Mouse (Mus musculus): ENCODE measurements at regions not wholly inside any gene's neighbourhood (a gene's known extent, or its start where the extent isn't known, plus 50 kb on each side); places are given as distances from the start of the nearest gene placed in this dataset.

- no peak overlapping the region for H3K27ac ChIP-seq (replicated peaks in 1 of 2; ENCODE audit: control insufficient read depth in 1 of 2, insufficient read depth in 1 of 2, low read depth in 2 of 2, low read length in 2 of 2)
- no peak overlapping the region for H3K4me2 ChIP-seq (ENCODE audit: low read length)
- no peaks in the 10 kb centered on the region for H3K9me3 ChIP-seq (ENCODE audit: control insufficient read depth, low read length)
- H3K4me1 ChIP-seq (ENCODE audit: control insufficient read depth in 2 of 2, insufficient read depth in 2 of 2, low read length in 2 of 2), result no peaks in the 10 kb centered on the region
- H3K27me3 ChIP-seq (ENCODE audit: control insufficient read depth, insufficient read depth, low read length), result no peaks in the 10 kb centered on the region
- H3K9ac ChIP-seq (ENCODE audit: low read length), result no peak overlapping the region
- H3K4me3 ChIP-seq (ENCODE audit: control insufficient read depth in 1 of 2, insufficient read depth in 1 of 2, low read depth in 1 of 2, low read length in 2 of 2), result no peak overlapping the region
- WGBS, result 15% methylated on average over 3 of the region's 3 CpGs
- ATAC-seq (ENCODE audit: insufficient number of reproducible peaks, insufficient read depth, low FRiP score, low read depth), result no peak
- H3K36me3 ChIP-seq (ENCODE audit: control insufficient read depth, insufficient read depth, low read length), result no peaks in the 10 kb centered on the region
Observed at GRCm38 (mm10) chr7:37298888-37299287, 474.6 kb downstream of the Zfp536 start.

GRCm38 (mm10) chr7:37305463-37305862, 468.0 kb downstream of the Zfp536 start:
- H3K36me3 ChIP-seq (ENCODE audit: control insufficient read depth, insufficient read depth, low read length), result no peaks in the 10 kb centered on the region

GRCm38 (mm10) chr7:37307191-37307590, 466.2 kb downstream of the Zfp536 start:
- peaks cover 0 to 2% of the 10 kb centered on the region in 2 experiments; a peak in 3 of 4 replicates for H3K4me1 ChIP-seq (ENCODE audit: control insufficient read depth in 2 of 2, insufficient read depth in 2 of 2, low read length in 2 of 2)
- no peaks in the 10 kb centered on the region for H3K27me3 ChIP-seq (ENCODE audit: control insufficient read depth, insufficient read depth, low read length)
- H3K4me3 ChIP-seq (ENCODE audit: control insufficient read depth in 1 of 2, insufficient read depth in 1 of 2, low read depth in 1 of 2, low read length in 2 of 2), result no peak overlapping the region
- H3K9ac ChIP-seq (ENCODE audit: low read length), result no peak overlapping the region
- ATAC-seq (ENCODE audit: insufficient number of reproducible peaks, insufficient read depth, low FRiP score, low read depth), result no peak
- H3K9me3 ChIP-seq (ENCODE audit: control insufficient read depth, low read length), result no peaks in the 10 kb centered on the region
- H3K27ac ChIP-seq (replicated peaks in 1 of 2; ENCODE audit: control insufficient read depth in 1 of 2, insufficient read depth in 1 of 2, low read depth in 2 of 2, low read length in 2 of 2), result no peak overlapping the region
- WGBS, result 79% methylated on average over 4 of the region's 4 CpGs
- no peaks in the 10 kb centered on the region for H3K36me3 ChIP-seq (ENCODE audit: control insufficient read depth, insufficient read depth, low read length)
- H3K4me2 ChIP-seq (ENCODE audit: low read length), result no peak overlapping the region

More at GRCm38 (mm10) chr7:37305463-37305862, 468.0 kb downstream of the Zfp536 start:
- Histone ChIP-seq H3K4me2 (ENCODE audit: low read length) (peak overlapping the region; percentile 31; the same call in 1 of the 2 replicates), H3K27me3 (ENCODE audit: control insufficient read depth, insufficient read depth, low read length) (no peaks in the 10 kb centered on the region), H3K9ac (ENCODE audit: low read length) (no peak overlapping the region), H3K4me1 (ENCODE audit: control insufficient read depth in 2 of 2, insufficient read depth in 2 of 2, low read length in 2 of 2) (peaks cover 0 to 2% of the 10 kb centered on the region in 2 experiments; a peak in 3 of 4 replicates), H3K27ac (replicated peaks in 1 of 2; ENCODE audit: control insufficient read depth in 1 of 2, insufficient read depth in 1 of 2, low read depth in 2 of 2, low read length in 2 of 2) (0 out of 4 replicates have a peak overlapping the region, but pooled peaks of 1 of the 2 experiments have one; percentile 16), H3K9me3 (ENCODE audit: control insufficient read depth, low read length) (no peaks in the 10 kb centered on the region), H3K4me3 (ENCODE audit: control insufficient read depth in 1 of 2, insufficient read depth in 1 of 2, low read depth in 1 of 2, low read length in 2 of 2) (no peak overlapping the region)
- 34% methylated on average over 9 of the region's 9 CpGs for WGBS
- ATAC-seq (ENCODE audit: insufficient number of reproducible peaks, insufficient read depth, low FRiP score, low read depth), result no peak

- no peak overlapping the region for H3K4me2 ChIP-seq (ENCODE audit: low read length)
- peaks cover 0 to 6% of the 10 kb centered on the region in 2 experiments; a peak in 2 of 4 replicates for H3K4me1 ChIP-seq (ENCODE audit: control insufficient read depth in 2 of 2, insufficient read depth in 2 of 2, low read length in 2 of 2)
- H3K9me3 ChIP-seq (ENCODE audit: control insufficient read depth, low read length), result no peaks in the 10 kb centered on the region
- no peaks in the 10 kb centered on the region for H3K36me3 ChIP-seq (ENCODE audit: control insufficient read depth, insufficient read depth, low read length)
- no peaks in the 10 kb centered on the region for H3K27me3 ChIP-seq (ENCODE audit: control insufficient read depth, insufficient read depth, low read length)
- no peak overlapping the region for H3K4me3 ChIP-seq (ENCODE audit: control insufficient read depth in 1 of 2, insufficient read depth in 1 of 2, low read depth in 1 of 2, low read length in 2 of 2)
- no peak overlapping the region for H3K27ac ChIP-seq (replicated peaks in 1 of 2; ENCODE audit: control insufficient read depth in 1 of 2, insufficient read depth in 1 of 2, low read depth in 2 of 2, low read length in 2 of 2)
- no peak for ATAC-seq (ENCODE audit: insufficient number of reproducible peaks, insufficient read depth, low FRiP score, low read depth)
- no peak overlapping the region for H3K9ac ChIP-seq (ENCODE audit: low read length)
- WGBS, result 93% methylated on average over 7 of the region's 7 CpGs
Observed at GRCm38 (mm10) chr7:37324653-37325052, 448.8 kb downstream of the Zfp536 start.

GRCm38 (mm10) chr7:37333451-37333850, 440.0 kb downstream of the Zfp536 start:
- no peaks in the 10 kb centered on the region for H3K36me3 ChIP-seq (ENCODE audit: control insufficient read depth, insufficient read depth, low read length)
- H3K4me2 ChIP-seq (ENCODE audit: low read length), result no peak overlapping the region
- H3K4me1 ChIP-seq (ENCODE audit: control insufficient read depth in 2 of 2, insufficient read depth in 2 of 2, low read length in 2 of 2), result peaks cover 0 to 12% of the 10 kb centered on the region in 2 experiments; a peak in 1 of 4 replicates
- H3K4me3 ChIP-seq (ENCODE audit: control insufficient read depth in 1 of 2, insufficient read depth in 1 of 2, low read depth in 1 of 2, low read length in 2 of 2), result no peak overlapping the region
- H3K27me3 ChIP-seq (ENCODE audit: control insufficient read depth, insufficient read depth, low read length), result peaks cover 11% of the 10 kb centered on the region
- 81% methylated on average over 9 of the region's 16 CpGs for WGBS
- H3K9ac ChIP-seq (ENCODE audit: low read length), result no peak overlapping the region
- ATAC-seq (ENCODE audit: insufficient number of reproducible peaks, insufficient read depth, low FRiP score, low read depth), result no peak
- H3K9me3 ChIP-seq (ENCODE audit: control insufficient read depth, low read length), result no peaks in the 10 kb centered on the region
- H3K27ac ChIP-seq (replicated peaks in 1 of 2; ENCODE audit: control insufficient read depth in 1 of 2, insufficient read depth in 1 of 2, low read depth in 2 of 2, low read length in 2 of 2), result no peak overlapping the region

GRCm38 (mm10) chr7:37335212-37335611, 438.2 kb downstream of the Zfp536 start:
- Histone ChIP-seq H3K4me3 (ENCODE audit: control insufficient read depth in 1 of 2, insufficient read depth in 1 of 2, low read depth in 1 of 2, low read length in 2 of 2) (no peak overlapping the region), H3K36me3 (ENCODE audit: control insufficient read depth, insufficient read depth, low read length) (no peaks in the 10 kb centered on the region), H3K27ac (replicated peaks in 1 of 2; ENCODE audit: control insufficient read depth in 1 of 2, insufficient read depth in 1 of 2, low read depth in 2 of 2, low read length in 2 of 2) (no peak overlapping the region), H3K4me1 (ENCODE audit: control insufficient read depth in 2 of 2, insufficient read depth in 2 of 2, low read length in 2 of 2) (peaks cover 0 to 12% of the 10 kb centered on the region in 2 experiments; a peak in 1 of 4 replicates), H3K27me3 (ENCODE audit: control insufficient read depth, insufficient read depth, low read length) (peaks cover 14% of the 10 kb centered on the region), H3K9me3 (ENCODE audit: control insufficient read depth, low read length) (no peaks in the 10 kb centered on the region), H3K4me2 (ENCODE audit: low read length) (no peak overlapping the region), H3K9ac (ENCODE audit: low read length) (no peak overlapping the region)
- ATAC-seq (ENCODE audit: insufficient number of reproducible peaks, insufficient read depth, low FRiP score, low read depth), result no peak
- 60% methylated on average over 7 of the region's 7 CpGs for WGBS

- whole genome bisulfite sequencing, result 28% methylated on average over 12 of the region's 12 CpGs
- H3K9ac ChIP-seq (ENCODE audit: low read length), result peak overlapping the region; percentile 63
Observed at GRCm38 (mm10) chr7:37336171-37336850, 437.1 kb downstream of the Zfp536 start.

More at GRCm38 (mm10) chr7:37336171-37336850, 437.1 kb downstream of the Zfp536 start:
- H3K4me1 ChIP-seq (ENCODE audit: control insufficient read depth in 2 of 2, insufficient read depth in 2 of 2, low read length in 2 of 2), result peaks cover 0 to 12% of the 10 kb centered on the region in 2 experiments; a peak in 1 of 4 replicates
- H3K36me3 ChIP-seq (ENCODE audit: control insufficient read depth, insufficient read depth, low read length), result no peaks in the 10 kb centered on the region
- peak overlapping the region; percentile 93 for H3K4me2 ChIP-seq (ENCODE audit: low read length)
- H3K27me3 ChIP-seq (ENCODE audit: control insufficient read depth, insufficient read depth, low read length), result peaks cover 22% of the 10 kb centered on the region
- H3K4me3 ChIP-seq (ENCODE audit: control insufficient read depth in 1 of 2, insufficient read depth in 1 of 2, low read depth in 1 of 2, low read length in 2 of 2), result peak overlapping the region; percentile 49 to 52
- H3K27ac ChIP-seq (replicated peaks in 1 of 2; ENCODE audit: control insufficient read depth in 1 of 2, insufficient read depth in 1 of 2, low read depth in 2 of 2, low read length in 2 of 2), result no peak overlapping the region
- ATAC-seq (ENCODE audit: insufficient number of reproducible peaks, insufficient read depth, low FRiP score, low read depth), result no peak
- H3K9me3 ChIP-seq (ENCODE audit: control insufficient read depth, low read length), result no peaks in the 10 kb centered on the region
